In genomic region chr2:180104659-180105377, GRCm38 (mm10) we compare ENCODE assay signal across 8 mouse cellular contexts. TPM values are rescaled to one million over a fixed set of nuclear protein-coding genes. Genes with fewer than 3 reads are reported as not detected.
DNase-seq lines count a peak whose midpoint lies in the region; ATAC-seq lines count a peak whose summit lies in the region.

No protein-coding gene starts in this region.

- H3K9ac ChIP-seq in neural tube, embryonic 11.5 days (ENCODE audit: low read length): no peak overlapping the region
- no peak overlapping the region for H3K9ac ChIP-seq in limb, embryonic 11.5 days (ENCODE audit: low read length)
- peak overlapping the region; percentile 47; the same call in 1 of the 2 replicates for H3K9ac ChIP-seq in neural tube, embryonic 15.5 days (replicated peaks)

- ATAC-seq in cerebellum, adult (ENCODE audit: insufficient number of reproducible peaks, low FRiP score, low TSS enrichment): peak; percentile 12; the same call in 1 of the 2 replicates
- no peak for ATAC-seq in neural tube, embryonic 11.5 days (ENCODE audit: insufficient read depth, low FRiP score, low TSS enrichment)
- ATAC-seq in limb, embryonic 11.5 days (ENCODE audit: insufficient number of reproducible peaks, low FRiP score, low TSS enrichment, low read depth): peak; percentile 55; the same call in 1 of the 2 replicates
- no peak for ATAC-seq in neural tube, embryonic 15.5 days (ENCODE audit: low FRiP score)
- ATAC-seq in erythroid progenitor cell, adult 5-6 weeks (replicated peaks; ENCODE audit: low FRiP score, poor library complexity, severe bottlenecking): no peak

- H3K27me3 ChIP-seq in neural tube, embryonic 11.5 days (ENCODE audit: control insufficient read depth, insufficient read depth, low read length): peaks cover 60% of the 10 kb centered on the region
- peaks cover 62% of the 10 kb centered on the region for H3K27me3 ChIP-seq in limb, embryonic 11.5 days (ENCODE audit: control insufficient read depth, insufficient read depth, low read length)
- peaks cover 57% of the 10 kb centered on the region for H3K27me3 ChIP-seq in neural tube, embryonic 15.5 days (replicated peaks)

- WGBS in neural tube, embryonic 11.5 days: 10% methylated on average over 24 of the region's 24 CpGs
- 13% methylated on average over 24 of the region's 24 CpGs for WGBS in limb, embryonic 11.5 days
- 14% methylated on average over 24 of the region's 24 CpGs for WGBS in neural tube, embryonic 15.5 days

- H3K9me3 ChIP-seq in neural tube, embryonic 11.5 days (ENCODE audit: control insufficient read depth, low read length): no peaks in the 10 kb centered on the region
- H3K9me3 ChIP-seq in limb, embryonic 11.5 days (ENCODE audit: control insufficient read depth, low read length): no peaks in the 10 kb centered on the region
- H3K9me3 ChIP-seq in neural tube, embryonic 15.5 days (replicated peaks): no peaks in the 10 kb centered on the region

- no peak overlapping the region for H3K27ac ChIP-seq in neural tube, embryonic 11.5 days (ENCODE audit: low read depth, low read length)
- H3K27ac ChIP-seq in limb, embryonic 11.5 days (replicated peaks; ENCODE audit: low read depth, low read length): no peak overlapping the region
- no peak overlapping the region for H3K27ac ChIP-seq in neural tube, embryonic 15.5 days (replicated peaks)

- peak overlapping the region; percentile 94 for H3K4me2 ChIP-seq in neural tube, embryonic 11.5 days (ENCODE audit: low read depth)
- H3K4me2 ChIP-seq in limb, embryonic 11.5 days (ENCODE audit: low read depth, severe bottlenecking): peak overlapping the region; percentile 94
- H3K4me2 ChIP-seq in neural tube, embryonic 15.5 days: peak overlapping the region; percentile 96

- no peaks in the 10 kb centered on the region for H3K36me3 ChIP-seq in neural tube, embryonic 11.5 days (ENCODE audit: control insufficient read depth, insufficient read depth, low read length)
- H3K36me3 ChIP-seq in limb, embryonic 11.5 days (ENCODE audit: control insufficient read depth, insufficient read depth, low read length): no peaks in the 10 kb centered on the region
- H3K36me3 ChIP-seq in neural tube, embryonic 15.5 days: no peaks in the 10 kb centered on the region

- peaks cover 17% of the 10 kb centered on the region; the same call in 1 of the 2 replicates for H3K4me1 ChIP-seq in neural tube, embryonic 11.5 days (ENCODE audit: control insufficient read depth, insufficient read depth, low read length)
- H3K4me1 ChIP-seq in limb, embryonic 11.5 days (ENCODE audit: control insufficient read depth, insufficient read depth, low read length): peaks cover 8% of the 10 kb centered on the region
- peaks cover 30% of the 10 kb centered on the region for H3K4me1 ChIP-seq in neural tube, embryonic 15.5 days

- DNase-seq in cerebellum, adult 11 months: no peak
- DNase-seq in neural tube, embryonic 11.5 days (ENCODE audit: low spot score): no peak
- DNase-seq in neural tube, embryonic 10.5 days (ENCODE audit: extremely low spot score, low spot score): no peak
- no peak for DNase-seq in limb, embryonic 11.5 days (ENCODE audit: low spot score)
- no peak for DNase-seq in gastrocnemius, postnatal 4 days (ENCODE audit: low spot score in 2 of 2)

- peak overlapping the region; percentile 57 for H3K4me3 ChIP-seq in neural tube, embryonic 11.5 days (ENCODE audit: low read depth, low read length)
- H3K4me3 ChIP-seq in limb, embryonic 11.5 days (ENCODE audit: low read depth, low read length): peak overlapping the region; percentile 43; the same call in 1 of the 2 replicates
- peak overlapping the region; percentile 57 for H3K4me3 ChIP-seq in neural tube, embryonic 15.5 days (replicated peaks)

RNA-seq across cellular contexts. Expression of gene Hrh3, which starts 0.5 kb away (rescaled TPM):
- 1.4 and 2.0 TPM in 2 replicates for polyA plus RNA-seq in neural tube, embryonic 11.5 days (2014; fragmentation: Nextera tagmentation; extraction: Ambion mirVana)
- 0.12 and 0.21 TPM in 2 replicates for polyA plus RNA-seq in limb, embryonic 11.5 days (2014; fragmentation: Nextera tagmentation; extraction: Ambion mirVana)
- polyA plus RNA-seq in neural tube, embryonic 15.5 days (2015; fragmentation: Nextera tagmentation; extraction: Ambion mirVana): 1.3 and 1.9 TPM in 2 replicates
- total RNA-seq in gastrocnemius, postnatal 4 days (2021): under 1 TPM; 0.10 to 0.34 TPM
- total RNA-seq in erythroid progenitor cell, adult 5-6 weeks (2015; ENCODE audit: low replicate concordance): not detected in 2 replicates
- total RNA-seq in erythroid progenitor cell, adult 5-6 weeks (2017; ENCODE audit: low replicate concordance): not detected in 2 replicates

RNA-seq across cellular contexts. Expression of gene Osbpl2, which starts 14.3 kb away (rescaled TPM):
- polyA plus RNA-seq in neural tube, embryonic 11.5 days (2014; fragmentation: Nextera tagmentation; extraction: Ambion mirVana): 43.5 and 43.7 TPM in 2 replicates
- 29.8 and 30.5 TPM in 2 replicates for polyA plus RNA-seq in limb, embryonic 11.5 days (2014; fragmentation: Nextera tagmentation; extraction: Ambion mirVana)
- 63.8 and 71.8 TPM in 2 replicates for polyA plus RNA-seq in neural tube, embryonic 15.5 days (2015; fragmentation: Nextera tagmentation; extraction: Ambion mirVana)
- 10 to 100 TPM; 27.7 to 32.1 TPM for total RNA-seq in gastrocnemius, postnatal 4 days (2021)
- total RNA-seq in erythroid progenitor cell, adult 5-6 weeks (2015; ENCODE audit: low replicate concordance): 7.6 and 10.1 TPM in 2 replicates
- 14.4 and 16.3 TPM in 2 replicates for total RNA-seq in erythroid progenitor cell, adult 5-6 weeks (2017; ENCODE audit: low replicate concordance)

RNA-seq across cellular contexts. Expression of gene Mtg2, which starts 34.4 kb away (rescaled TPM):
- 26.5 and 31.8 TPM in 2 replicates for polyA plus RNA-seq in neural tube, embryonic 11.5 days (2014; fragmentation: Nextera tagmentation; extraction: Ambion mirVana)
- 28.2 and 29.4 TPM in 2 replicates for polyA plus RNA-seq in limb, embryonic 11.5 days (2014; fragmentation: Nextera tagmentation; extraction: Ambion mirVana)
- 35.1 and 37.6 TPM in 2 replicates for polyA plus RNA-seq in neural tube, embryonic 15.5 days (2015; fragmentation: Nextera tagmentation; extraction: Ambion mirVana)
- total RNA-seq in gastrocnemius, postnatal 4 days (2021): 10 to 100 TPM; 13.4 to 15.0 TPM
- 1.3 TPM in 1 of 2 replicates, not detected in the other for total RNA-seq in erythroid progenitor cell, adult 5-6 weeks (2015; ENCODE audit: low replicate concordance)
- total RNA-seq in erythroid progenitor cell, adult 5-6 weeks (2017; ENCODE audit: low replicate concordance): 2.6 and 4.9 TPM in 2 replicates

Comparison
In these comparisons a context has a peak if more than half of its experiments do, and no peak if none do; other contexts are left out.
1. ATAC-seq: peak in cerebellum, adult (single experiment) and limb, embryonic 11.5 days (single experiment); none in neural tube, embryonic 11.5 days (single experiment), neural tube, embryonic 15.5 days (single experiment) and erythroid progenitor cell, adult 5-6 weeks (single experiment).
2. Peak in every context shown above with its lines, with median percentiles within 50 percentile points of each other: H3K4me2 ChIP-seq and H3K4me3 ChIP-seq.